Mouse (Mus musculus): ENCODE measurements at regions not wholly inside any gene's neighbourhood (a gene's known extent, or its start where the extent isn't known, plus 50 kb on each side); places are given as distances from the start of the nearest gene placed in this dataset.

GRCm38 (mm10) chr6:126365495-126365894, 169.7 kb downstream of the Kcna5 start:
- TF ChIP-seq CTCF (IDR thresholded peaks at IDR 0.05; ENCODE audit: low read depth, low read length) (no peak), POLR2A (IDR thresholded peaks at IDR 0.05; ENCODE audit: extremely low read depth, insufficient read depth, low read length) (no peak)
